Mouse (Mus musculus): ENCODE data around the gene Hist2h2ab.
"Not testable (repeated sequence)": the region's sequence is repeated elsewhere in the genome, so short reads cannot be mapped to it uniquely, and the experiment has no call there.

GRCm38 (mm10) chr3:96245003-96245886 lies 25.6 kb downstream of the Hist2h2ab start, which contains the start of gene Hist2h2aa1:
- not testable (repeated sequence) for TF ChIP-seq BHLHE40 (IDR thresholded peaks at IDR 0.05; ENCODE audit: borderline replicate concordance, low read depth, low read length); USF2 (IDR thresholded peaks at IDR 0.05; ENCODE audit: borderline replicate concordance in 1 of 2, insufficient read depth in 1 of 2, low read depth in 1 of 2, low read length in 2 of 2); ZNF384 (IDR thresholded peaks at IDR 0.05; ENCODE audit: low read depth, low read length); EP300 (IDR thresholded peaks at IDR 0.05; ENCODE audit: low read depth in 1 of 2, low read length in 2 of 2); MAZ (IDR thresholded peaks at IDR 0.05; ENCODE audit: low read depth, low read length); ZMIZ1 (IDR thresholded peaks at IDR 0.05; ENCODE audit: low read depth, low read length)
- peak in 1 of 2 experiments; percentile 40; a peak in 2 of 4 replicates for TF ChIP-seq POLR2A (IDR thresholded peaks at IDR 0.05; ENCODE audit: control insufficient read depth in 1 of 2, insufficient read depth in 1 of 2, low read depth in 1 of 2, low read length in 2 of 2, poor library complexity in 1 of 2)

All from MEL (cell line).